10 mouse cellular contexts compared by ENCODE assay signal in the genomic region with DNA sequence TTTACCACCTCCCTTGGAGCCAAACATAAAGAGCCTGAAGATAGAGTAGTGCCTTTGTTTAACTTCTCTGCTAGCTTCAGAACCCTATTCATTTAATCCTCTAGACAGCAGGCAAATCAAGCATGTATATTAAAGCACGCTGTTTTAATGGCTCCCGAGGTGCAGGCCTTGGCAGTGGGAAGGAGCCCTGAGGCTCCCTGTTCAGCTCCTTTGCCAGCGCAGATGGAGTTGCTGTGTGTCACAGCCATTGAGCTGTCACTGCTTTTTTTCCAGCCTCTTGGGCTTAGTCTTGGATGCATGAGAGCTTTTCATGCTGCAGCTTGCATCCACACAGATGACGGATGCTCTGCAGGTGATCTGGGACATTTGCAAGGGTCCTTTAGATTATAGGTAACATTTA.
DNase-seq lines count a peak whose midpoint lies in the region; ATAC-seq and TF ChIP-seq lines count a peak whose summit lies in the region.
"Had no signal": no experiment of that assay in that cellular context is flagged by ENCODE, and none has a peak within 500 bp of the region (broad histone marks: within the 10 kb centered on the region; RNA-seq: fewer than 3 reads in every experiment).

No protein-coding gene starts in this region.

- no peak overlapping the region for H3K4me3 ChIP-seq in hindbrain, embryonic 15.5 days
- no peak overlapping the region for H3K4me3 ChIP-seq in hindbrain, embryonic 12.5 days
- no peak overlapping the region for H3K4me3 ChIP-seq in thymus, adult 2 months (ENCODE audit: control insufficient read depth, insufficient read depth, low read length)
- H3K4me3 ChIP-seq: liver, embryonic 13.5 days; myocyte had no signal

- H3K9me3 ChIP-seq in hindbrain, embryonic 15.5 days: no peaks in the 10 kb centered on the region
- H3K9me3 ChIP-seq in hindbrain, embryonic 12.5 days (replicated peaks): no peaks in the 10 kb centered on the region
- H3K9me3 ChIP-seq: liver, embryonic 13.5 days had no signal

- TF ChIP-seq CTCF in brain, embryonic 14.5 days (IDR thresholded peaks at IDR 0.05; ENCODE audit: borderline replicate concordance, extremely low read depth, insufficient read depth, insufficient read length): no peak
- no peak for TF ChIP-seq CTCF in thymus, adult 2 months (IDR thresholded peaks at IDR 0.05; ENCODE audit: borderline replicate concordance, control insufficient read depth, extremely low read depth, insufficient read depth, low read length, poor library complexity)

- peak; percentile 54; the same call in 1 of the 2 replicates for ATAC-seq in hindbrain, embryonic 15.5 days (ENCODE audit: low FRiP score, low read depth)
- ATAC-seq in hindbrain, embryonic 12.5 days (ENCODE audit: low FRiP score): no peak

- H3K27ac ChIP-seq in hindbrain, embryonic 15.5 days (replicated peaks): no peak overlapping the region
- no peak overlapping the region for H3K27ac ChIP-seq in hindbrain, embryonic 12.5 days
- H3K27ac ChIP-seq in thymus, adult 2 months (ENCODE audit: control insufficient read depth, insufficient read depth, low read length): no peak overlapping the region
- H3K27ac ChIP-seq: liver, embryonic 13.5 days had no signal

- H3K4me2 ChIP-seq in hindbrain, embryonic 15.5 days: no peak overlapping the region
- H3K4me2 ChIP-seq in hindbrain, embryonic 12.5 days (replicated peaks): no peak overlapping the region
- H3K4me2 ChIP-seq: liver, embryonic 13.5 days had no signal

- no peak overlapping the region for H3K9ac ChIP-seq in hindbrain, embryonic 15.5 days
- no peak overlapping the region for H3K9ac ChIP-seq in hindbrain, embryonic 12.5 days
- H3K9ac ChIP-seq: liver, embryonic 13.5 days had no signal

- TF ChIP-seq POLR2A in brain, embryonic 14.5 days (IDR thresholded peaks at IDR 0.05; ENCODE audit: borderline replicate concordance, extremely low read depth, insufficient read depth, insufficient read length, poor library complexity, severe bottlenecking): no peak
- no peak for TF ChIP-seq POLR2A in thymus, adult 2 months (IDR thresholded peaks at IDR 0.05; ENCODE audit: control insufficient read depth, extremely low read depth, insufficient read depth, low read length, poor library complexity)

- DNase-seq in brain, embryonic 14.5 days (ENCODE audit: low read depth): peak; percentile 93
- DNase-seq in cerebellum, adult 11-12 months: peak; percentile 71
- peak; percentile 55 to 59 for DNase-seq in cerebellum, postnatal 36 days
- no peak for DNase-seq in thymus, adult 2 months
- no peak for DNase-seq in ovary, postnatal 14 days (ENCODE audit: low spot score)
- DNase-seq: liver, embryonic 13.5 days; right cerebral cortex, postnatal 25 days had no signal

- H3K27me3 ChIP-seq in hindbrain, embryonic 15.5 days: no peaks in the 10 kb centered on the region
- no peaks in the 10 kb centered on the region for H3K27me3 ChIP-seq in hindbrain, embryonic 12.5 days
- H3K27me3 ChIP-seq in thymus, adult 2 months (ENCODE audit: control insufficient read depth, insufficient read depth, low read length): no peaks in the 10 kb centered on the region

- WGBS in hindbrain, embryonic 15.5 days: 23% methylated on average over 4 of the region's 4 CpGs
- 41% methylated on average over 4 of the region's 4 CpGs for WGBS in hindbrain, embryonic 12.5 days
- 90% methylated on average over 4 of the region's 4 CpGs for WGBS in thymus, adult 2 months

- peaks cover 11% of the 10 kb centered on the region for H3K4me1 ChIP-seq in hindbrain, embryonic 15.5 days (replicated peaks)
- peaks cover 16% of the 10 kb centered on the region for H3K4me1 ChIP-seq in hindbrain, embryonic 12.5 days
- no peaks in the 10 kb centered on the region for H3K4me1 ChIP-seq in thymus, adult 2 months (replicated peaks; ENCODE audit: control insufficient read depth, insufficient read depth, low read length)

- H3K36me3 ChIP-seq in hindbrain, embryonic 15.5 days: no peaks in the 10 kb centered on the region
- H3K36me3 ChIP-seq in hindbrain, embryonic 12.5 days: no peaks in the 10 kb centered on the region
- no peaks in the 10 kb centered on the region for H3K36me3 ChIP-seq in thymus, adult 2 months (ENCODE audit: control insufficient read depth, insufficient read depth, low read length)
- H3K36me3 ChIP-seq: liver, embryonic 13.5 days had no signal

Comparison
In these comparisons a context has a peak if more than half of its experiments do, and no peak if none do; other contexts are left out.
1. DNase-seq: peak in brain, embryonic 14.5 days (single experiment), cerebellum, adult 11-12 months (single experiment) and cerebellum, postnatal 36 days (2 of 2); none in thymus, adult 2 months (single experiment) and ovary, postnatal 14 days (single experiment).